Mouse (Mus musculus): Measurements from ENCODE around the gene Hhex.

The Hhex gene

GRCm38 (mm10) chr19:37434263-37434951 is at the start of gene Hhex:
Hhex (plus strand) TSS chr19:37434810.
- peak; percentile 84 to 92 for DNase-seq (ENCODE audit: low spot score in 2 of 2)

- DNase-seq (ENCODE audit: low spot score in 2 of 2): no peak
Observed at GRCm38 (mm10) chr19:37386126-37386525, 48.5 kb upstream of the Hhex start.

DNA sequence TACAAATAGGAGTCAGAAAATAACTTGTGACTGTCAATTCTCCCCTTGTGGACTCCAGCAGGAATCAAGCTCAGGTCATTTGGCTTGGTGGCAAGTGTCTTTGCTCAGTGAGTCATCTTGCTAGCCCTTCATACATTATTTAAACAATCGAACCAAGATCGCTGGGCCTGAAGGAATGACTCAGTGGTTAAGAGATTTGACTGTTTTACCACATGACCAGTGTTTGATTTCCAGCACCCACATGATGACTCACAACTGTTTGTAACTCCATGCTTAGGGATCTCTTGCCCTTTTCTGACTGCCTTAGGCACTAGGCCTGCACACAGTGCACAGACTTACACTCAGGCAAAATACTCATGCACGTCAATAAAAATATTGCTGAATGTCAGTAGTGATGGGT is 42.7 kb upstream of the Hhex start:
- no peak for DNase-seq (ENCODE audit: low spot score in 2 of 2)

- no peak for DNase-seq (ENCODE audit: low spot score in 2 of 2)
Observed at GRCm38 (mm10) chr19:37396279-37396678, 38.3 kb upstream of the Hhex start.

DNA sequence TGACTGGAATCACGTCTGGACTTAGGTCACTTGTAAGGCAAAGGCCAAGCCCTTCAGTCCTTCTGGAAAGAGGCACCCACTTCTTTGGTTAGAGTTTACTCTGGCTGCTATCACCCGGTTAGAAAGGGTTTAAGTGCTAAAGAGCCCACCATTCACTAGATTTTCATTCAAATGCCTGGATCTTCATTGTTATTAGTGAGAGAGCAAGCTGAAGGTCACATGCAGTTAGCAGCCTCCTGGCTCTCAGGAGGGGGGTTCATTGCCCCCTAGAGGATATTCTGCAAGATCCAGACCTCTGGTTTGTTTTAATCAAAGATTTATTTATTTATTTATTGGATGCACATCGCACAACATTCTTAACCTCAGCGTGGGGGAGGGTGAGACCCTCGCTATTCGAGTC is 33.7 kb upstream of the Hhex start:
- DNase-seq (ENCODE audit: low spot score in 2 of 2): no peak

DNA sequence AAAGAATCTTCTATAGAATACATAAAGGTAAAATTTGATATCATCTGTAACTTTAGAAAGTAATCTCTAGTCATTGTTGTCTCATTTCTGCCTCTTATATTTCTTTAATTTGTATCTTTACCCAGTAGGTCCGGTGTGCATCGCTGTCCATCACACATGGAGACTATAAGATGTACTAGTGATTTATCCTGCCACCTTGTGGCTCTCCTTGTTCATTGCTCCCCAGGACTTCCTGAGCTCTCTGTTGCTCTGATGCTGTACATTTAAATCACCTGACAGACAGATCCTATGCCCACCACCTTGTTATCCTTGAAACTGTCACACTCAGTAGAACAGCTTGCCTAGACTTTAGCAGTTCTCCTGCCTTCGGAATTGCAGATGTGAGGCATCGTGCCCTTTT is 16.3 kb upstream of the Hhex start:
- no peak for DNase-seq (ENCODE audit: low spot score in 2 of 2)

- peak; percentile 65 to 78 for DNase-seq (ENCODE audit: low spot score in 2 of 2)
Observed at GRCm38 (mm10) chr19:37419613-37420012, 15.0 kb upstream of the Hhex start.

DNA sequence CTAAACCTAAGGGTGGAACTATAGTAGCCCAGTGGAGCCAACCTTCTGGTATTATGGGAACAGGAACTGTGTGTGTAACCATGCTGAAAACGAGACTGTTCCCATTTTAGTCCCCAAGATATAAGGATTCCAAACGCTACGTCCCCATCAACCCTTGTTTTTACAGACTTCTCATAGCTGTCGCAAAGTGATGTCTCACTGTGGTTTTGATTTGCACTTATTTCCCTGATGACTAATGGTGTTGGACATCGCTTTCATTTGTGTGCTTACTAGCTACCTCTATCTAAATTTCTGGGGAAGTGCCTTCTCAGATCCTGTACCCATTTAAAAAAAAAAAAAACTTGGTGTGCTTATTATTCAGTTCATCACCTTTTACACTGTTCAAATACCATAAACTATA is 6.0 kb upstream of the Hhex start:
- no peak for DNase-seq (ENCODE audit: low spot score in 2 of 2)

GRCm38 (mm10) chr19:37431139-37431756 is 3.4 kb upstream of the Hhex start:
- DNase-seq (ENCODE audit: low spot score in 2 of 2): no peak

DNA sequence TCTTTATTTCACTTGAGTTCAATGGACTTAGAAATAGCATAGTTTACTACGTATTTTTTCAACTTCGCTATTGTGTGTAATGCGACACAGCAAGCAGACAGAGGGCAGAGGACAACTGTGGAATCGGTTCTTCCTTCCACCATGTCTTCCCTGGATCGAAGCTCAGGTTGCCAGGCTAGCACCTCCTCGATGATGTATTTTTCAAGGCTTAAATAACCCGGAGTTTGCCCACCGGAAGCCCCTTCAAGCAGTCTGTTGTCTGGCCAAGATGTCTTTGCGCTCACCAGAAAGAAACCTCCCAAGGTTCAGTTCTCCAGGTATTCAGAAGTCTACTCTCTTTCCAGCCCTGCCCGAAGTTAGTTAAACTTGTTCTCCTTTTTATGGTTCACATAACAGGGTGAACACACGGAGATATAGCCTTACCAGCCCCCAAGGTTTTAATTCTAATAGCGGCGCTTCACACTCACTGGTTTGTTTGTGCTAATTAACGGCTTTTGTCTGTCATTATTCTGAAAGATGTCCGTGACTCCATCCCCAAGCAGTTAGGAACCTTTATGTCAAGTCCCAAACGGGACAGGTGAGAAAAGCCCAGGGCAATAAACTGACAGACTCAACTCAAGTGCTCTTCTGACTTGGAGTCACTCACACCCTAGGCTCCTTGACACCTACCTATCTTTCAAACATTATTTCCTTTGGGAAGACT is 1.6 kb upstream of the Hhex start:
- DNase-seq (ENCODE audit: low spot score in 2 of 2): no peak

- DNase-seq (ENCODE audit: low spot score in 2 of 2): peak in 1 of 2 experiments; percentile 29
Observed at GRCm38 (mm10) chr19:37433895-37434262, 731 bp upstream of the Hhex start.

GRCm38 (mm10) chr19:37435041-37435852 is 637 bp downstream of the Hhex start:
- DNase-seq (ENCODE audit: low spot score in 2 of 2): peak; percentile 59 to 81

DNA sequence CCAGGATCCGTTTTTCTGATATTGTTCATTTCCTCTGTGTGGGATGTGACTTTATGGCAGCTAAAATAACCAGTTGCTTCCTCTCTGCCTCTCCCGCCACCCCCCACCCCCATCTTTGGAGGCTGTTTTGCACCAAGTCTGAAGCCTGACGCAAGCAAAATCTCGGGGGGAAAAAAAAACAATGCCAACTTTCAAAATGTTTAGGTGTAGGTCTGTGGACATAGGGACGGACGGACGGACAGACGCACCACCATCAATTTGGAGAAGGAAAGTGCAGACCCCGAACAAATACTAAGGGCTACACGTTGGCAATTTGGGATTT is 1.2 kb downstream of the Hhex start:
- DNase-seq (ENCODE audit: low spot score in 2 of 2): peak in 1 of 2 experiments; percentile 28

DNA sequence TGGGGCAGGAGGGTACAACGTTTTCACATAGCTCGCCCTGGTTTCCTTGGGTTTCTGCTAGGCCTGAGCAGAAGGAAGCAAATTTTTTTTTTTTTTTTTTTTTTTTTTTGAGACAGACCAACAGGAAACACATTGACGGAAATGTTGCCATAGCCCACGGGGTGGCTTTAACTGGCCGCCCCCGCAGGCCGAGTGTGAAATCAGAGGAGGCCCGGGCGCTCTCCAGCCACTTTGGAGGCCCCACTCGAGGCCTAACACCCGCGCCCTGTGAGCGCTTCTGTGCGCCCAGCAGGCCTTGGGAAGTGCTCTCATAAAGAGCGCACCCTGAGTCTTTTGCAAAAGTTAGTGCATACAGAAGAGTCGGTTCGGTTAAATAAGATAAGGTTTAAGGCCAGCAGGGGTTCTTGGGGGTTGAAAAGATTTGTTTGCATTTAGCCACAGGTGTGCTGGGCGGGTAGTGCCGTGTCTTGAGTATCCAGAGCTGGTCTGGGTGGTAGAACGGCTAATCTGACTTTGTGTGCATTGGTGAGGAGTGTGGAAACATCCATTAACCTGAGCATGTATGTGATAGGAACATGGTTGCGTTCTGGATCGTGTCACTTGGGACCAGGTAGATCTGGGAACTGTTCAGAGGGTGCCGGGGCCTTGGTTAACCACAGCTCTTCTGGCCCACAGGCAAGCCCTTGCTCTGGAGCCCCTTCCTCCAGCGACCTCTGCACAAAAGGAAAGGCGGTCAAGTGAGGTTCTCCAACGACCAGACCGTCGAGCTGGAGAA is 2.1 kb downstream of the Hhex start:
- peak; percentile 54 to 81 for DNase-seq (ENCODE audit: low spot score in 2 of 2)

GRCm38 (mm10) chr19:37437289-37437606 is 2.6 kb downstream of the Hhex start:
- DNase-seq (ENCODE audit: low spot score in 2 of 2): no peak

DNA sequence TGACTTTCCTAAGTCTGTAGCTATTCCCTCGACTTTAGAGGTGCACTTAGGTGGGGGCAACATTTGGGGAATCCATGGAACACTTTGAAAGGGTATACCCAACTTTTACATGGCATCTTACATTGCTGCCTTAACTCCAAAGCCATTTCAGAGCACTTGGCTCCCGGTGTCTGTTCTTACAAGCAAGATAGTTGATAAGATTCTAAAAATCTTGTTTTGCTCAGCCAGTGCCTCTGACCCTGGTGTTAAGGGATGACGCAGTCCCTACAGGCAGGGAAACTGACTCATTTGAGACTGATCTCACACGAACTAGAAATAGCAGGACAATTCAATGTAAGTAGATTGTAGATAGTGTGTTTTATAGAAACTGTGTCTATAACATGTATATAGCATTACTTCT is 5.6 kb downstream of the Hhex start:
- no peak for DNase-seq (ENCODE audit: low spot score in 2 of 2)

GRCm38 (mm10) chr19:37440708-37441475 is 6.3 kb downstream of the Hhex start:
- no peak for DNase-seq (ENCODE audit: low spot score in 2 of 2)

DNA sequence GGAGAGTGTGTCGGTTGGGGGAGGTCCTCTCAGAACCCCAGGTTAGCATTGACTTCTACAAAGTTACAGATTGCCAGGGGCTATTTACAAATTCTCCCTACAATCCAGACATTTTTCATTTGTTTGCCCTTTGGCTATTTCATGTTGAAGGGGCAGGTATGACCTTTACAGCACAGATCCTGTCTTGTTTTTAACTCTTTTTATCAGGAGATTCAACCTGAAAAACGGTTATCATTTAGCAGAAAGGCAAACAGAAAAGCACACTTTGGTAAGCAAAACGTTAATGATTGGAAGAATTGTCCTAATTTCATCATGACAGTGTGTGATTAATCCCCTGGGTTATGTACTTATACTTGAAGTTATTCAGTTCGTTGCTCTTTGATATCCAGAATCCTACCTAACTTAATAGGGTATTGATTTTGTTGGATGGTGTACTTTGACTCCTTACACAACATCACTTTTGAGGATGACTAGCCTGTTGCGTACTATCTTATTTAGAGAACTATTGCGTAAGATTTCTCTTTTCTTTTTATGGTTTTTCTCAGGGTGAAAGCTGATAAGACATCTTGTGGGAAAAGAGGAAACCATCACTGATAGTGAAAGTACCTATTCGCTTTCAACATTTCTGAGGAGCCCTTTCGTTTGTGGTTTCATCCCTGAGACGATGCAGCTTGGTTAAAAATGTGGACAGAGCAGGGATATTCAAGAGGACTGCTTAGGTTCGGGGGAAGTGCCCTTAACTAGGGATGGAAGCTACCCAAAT is 8.1 kb downstream of the Hhex start:
- DNase-seq (ENCODE audit: low spot score in 2 of 2): no peak

DNA sequence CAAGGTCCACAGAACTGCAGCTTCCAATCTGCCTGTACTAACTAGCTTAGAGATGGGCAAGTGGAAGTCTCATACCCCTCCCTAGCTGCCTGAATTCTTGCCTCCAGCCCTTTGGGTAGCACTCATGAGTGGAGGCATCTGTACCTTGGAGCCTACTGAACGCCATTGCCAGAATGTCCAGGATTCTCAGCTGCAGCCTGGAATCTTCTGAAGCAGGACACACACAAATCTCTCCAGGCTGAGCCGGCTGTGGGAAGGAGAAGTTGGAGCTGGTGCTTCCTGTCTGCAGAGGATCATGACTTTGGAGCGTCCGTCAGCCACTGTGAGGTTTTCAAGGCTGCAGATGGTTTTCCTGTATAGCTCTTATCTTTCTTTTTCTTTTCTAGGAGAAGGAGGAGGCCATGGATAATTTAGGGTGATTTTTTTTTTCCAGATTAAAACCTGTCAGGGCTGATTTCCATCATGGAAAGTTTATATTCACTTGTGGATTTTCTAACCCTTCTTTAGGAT is 9.1 kb downstream of the Hhex start:
- no peak for DNase-seq (ENCODE audit: low spot score in 2 of 2)

- no peak for DNase-seq (ENCODE audit: low spot score in 2 of 2)
Observed at GRCm38 (mm10) chr19:37448212-37448611, 13.6 kb downstream of the Hhex start.

Measured in spleen, postnatal 4 days (tissue).